In the genomic region with DNA sequence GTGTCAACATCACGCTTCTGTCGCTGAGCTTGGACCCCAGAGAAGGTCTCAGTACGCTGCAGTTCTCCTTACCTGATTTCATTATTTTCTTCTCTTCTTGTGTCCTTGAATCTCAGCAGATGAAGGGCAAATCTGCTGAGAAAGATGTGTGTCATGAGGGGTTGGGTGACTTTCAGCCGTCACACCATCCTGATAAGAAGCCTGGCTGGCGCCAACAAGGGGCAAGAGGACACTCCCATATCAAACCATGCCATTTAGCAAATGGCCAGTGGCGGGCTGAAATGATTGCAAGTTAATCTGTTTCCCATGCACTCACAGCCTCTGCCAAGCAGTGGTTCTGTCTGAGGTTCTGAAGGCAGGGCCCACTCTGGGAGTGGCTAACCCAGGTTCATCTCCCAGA, we compare ENCODE assay signal across 15 mouse cellular contexts.
"Had no signal": no experiment of that assay in that cellular context is flagged by ENCODE, and none has a peak within 500 bp of the region (broad histone marks: within the 10 kb centered on the region; RNA-seq: fewer than 3 reads in every experiment).

No protein-coding gene starts in this region.

- H3K4me2 ChIP-seq: liver, embryonic 13.5 days; midbrain, embryonic 12.5 days; neural tube, embryonic 13.5 days had no signal

- H3K36me3 ChIP-seq: liver, embryonic 13.5 days; midbrain, embryonic 12.5 days; neural tube, embryonic 13.5 days had no signal

- DNase-seq: kidney, postnatal 14 days; kidney, postnatal 4 days; liver, embryonic 13.5 days; lung, adult 2 months; lung, postnatal 14 days; lung, postnatal 4 days; retina, postnatal 1 day; right cerebral cortex, postnatal 25 days; thymus, adult 18-20 months; thymus, postnatal 4 days had no signal

- H3K27ac ChIP-seq: left cerebral cortex, adult 2 months; liver, embryonic 13.5 days; midbrain, embryonic 12.5 days; neural tube, embryonic 13.5 days had no signal

- H3K9me3 ChIP-seq: liver, embryonic 13.5 days; midbrain, embryonic 12.5 days; neural tube, embryonic 13.5 days had no signal

- H3K27me3 ChIP-seq: liver, embryonic 13.5 days; midbrain, embryonic 12.5 days; neural tube, embryonic 13.5 days had no signal

- H3K9ac ChIP-seq: liver, embryonic 13.5 days; midbrain, embryonic 12.5 days; neural tube, embryonic 13.5 days had no signal

- H3K4me3 ChIP-seq: left cerebral cortex, adult 2 months; liver, embryonic 13.5 days; midbrain, embryonic 12.5 days; myocyte; neural tube, embryonic 13.5 days had no signal

- ATAC-seq: midbrain, embryonic 16.5 days had no signal

- H3K4me1 ChIP-seq: liver, embryonic 13.5 days; midbrain, embryonic 12.5 days; neural tube, embryonic 13.5 days had no signal
